Mouse (Mus musculus): Measurements from ENCODE around the gene Pes1. TPM values are rescaled to one million over a fixed set of nuclear protein-coding genes. Genes with fewer than 3 reads are reported as not detected.
"Not testable (repeated sequence)": the region's sequence is repeated elsewhere in the genome, so short reads cannot be mapped to it uniquely, and the experiment has no call there.

Pes1 gene
- polyA plus RNA-seq, 1 experiment from 2014 or later, result 52.4 TPM

GRCm38 (mm10) chr11:3955371-3955770, 8.4 kb upstream of the Pes1 start:
- not testable (repeated sequence) for H3K27me3 ChIP-seq (replicated peaks; ENCODE audit: control insufficient read depth, insufficient read depth, low read length); H3K4me3 ChIP-seq (ENCODE audit: low read length); H3K4me1 ChIP-seq (ENCODE audit: control insufficient read depth, insufficient read depth, low read depth, low read length); H3K27ac ChIP-seq (ENCODE audit: low read depth, low read length); H3K9me3 ChIP-seq (ENCODE audit: control insufficient read depth, low read length); H3K4me2 ChIP-seq (ENCODE audit: low read length); H3K36me3 ChIP-seq (ENCODE audit: control insufficient read depth, insufficient read depth, low read length); H3K9ac ChIP-seq (ENCODE audit: low read depth, low read length); ATAC-seq
- 86% methylated on average over 4 of the region's 4 CpGs for WGBS

- no peak overlapping the region for H3K4me3 ChIP-seq (ENCODE audit: low read length)
Measured at GRCm38 (mm10) chr11:3960901-3961300, 2.9 kb upstream of the Pes1 start.

GRCm38 (mm10) chr11:3961761-3962160, 2.0 kb upstream of the Pes1 start:
- H3K36me3 ChIP-seq (ENCODE audit: control insufficient read depth, insufficient read depth, low read length), result no peaks in the 10 kb centered on the region
- 76% methylated on average over 3 of the region's 3 CpGs for WGBS
- H3K4me3 ChIP-seq (ENCODE audit: low read length), result no peak overlapping the region
- H3K9ac ChIP-seq (ENCODE audit: low read depth, low read length), result no peak overlapping the region
- H3K4me1 ChIP-seq (ENCODE audit: control insufficient read depth, insufficient read depth, low read depth, low read length), result peaks cover 19% of the 10 kb centered on the region
- no peak overlapping the region for H3K27ac ChIP-seq (ENCODE audit: low read depth, low read length)
- no peaks in the 10 kb centered on the region for H3K27me3 ChIP-seq (replicated peaks; ENCODE audit: control insufficient read depth, insufficient read depth, low read length)
- H3K9me3 ChIP-seq (ENCODE audit: control insufficient read depth, low read length), result no peaks in the 10 kb centered on the region
- H3K4me2 ChIP-seq (ENCODE audit: low read length), result no peak overlapping the region
- no peak for ATAC-seq

More at GRCm38 (mm10) chr11:3960901-3961300, 2.9 kb upstream of the Pes1 start:
- H3K4me1 ChIP-seq (ENCODE audit: control insufficient read depth, insufficient read depth, low read depth, low read length), result peaks cover 18% of the 10 kb centered on the region
- no peak overlapping the region for H3K27ac ChIP-seq (ENCODE audit: low read depth, low read length)
- no peak overlapping the region for H3K9ac ChIP-seq (ENCODE audit: low read depth, low read length)
- WGBS, result 57% methylated on average over 2 of the region's 2 CpGs
- H3K27me3 ChIP-seq (replicated peaks; ENCODE audit: control insufficient read depth, insufficient read depth, low read length), result no peaks in the 10 kb centered on the region
- H3K4me2 ChIP-seq (ENCODE audit: low read length), result no peak overlapping the region
- no peak for ATAC-seq
- no peaks in the 10 kb centered on the region for H3K9me3 ChIP-seq (ENCODE audit: control insufficient read depth, low read length)
- H3K36me3 ChIP-seq (ENCODE audit: control insufficient read depth, insufficient read depth, low read length), result no peaks in the 10 kb centered on the region

GRCm38 (mm10) chr11:3963155-3963554, 620 bp upstream of the Pes1 start:
- Histone ChIP-seq H3K36me3 (ENCODE audit: control insufficient read depth, insufficient read depth, low read length) (peaks cover 2% of the 10 kb centered on the region), H3K27me3 (replicated peaks; ENCODE audit: control insufficient read depth, insufficient read depth, low read length) (no peaks in the 10 kb centered on the region), H3K4me3 (ENCODE audit: low read length) (peak overlapping the region; percentile 83), H3K4me1 (ENCODE audit: control insufficient read depth, insufficient read depth, low read depth, low read length) (peaks cover 19% of the 10 kb centered on the region), H3K9ac (ENCODE audit: low read depth, low read length) (peak overlapping the region; percentile 83; the same call in 1 of the 2 replicates), H3K4me2 (ENCODE audit: low read length) (peak overlapping the region; percentile 63), H3K27ac (ENCODE audit: low read depth, low read length) (peak overlapping the region; percentile 36), H3K9me3 (ENCODE audit: control insufficient read depth, low read length) (no peaks in the 10 kb centered on the region)
- peak; percentile 40 for ATAC-seq
- 74% methylated on average over 10 of the region's 10 CpGs for WGBS

GRCm38 (mm10) chr11:3964416-3965172, 819 bp downstream of the Pes1 start:
- WGBS, result 17% methylated on average over 11 of the region's 11 CpGs
- H3K4me2 ChIP-seq (ENCODE audit: low read length), result peak overlapping the region; percentile 63
- H3K27ac ChIP-seq (ENCODE audit: low read depth, low read length), result no peak overlapping the region

GRCm38 (mm10) chr11:3969837-3970236, 6.1 kb downstream of the Pes1 start:
- Histone ChIP-seq H3K27ac (ENCODE audit: low read depth, low read length) (no peak overlapping the region), H3K9me3 (ENCODE audit: control insufficient read depth, low read length) (no peaks in the 10 kb centered on the region), H3K9ac (ENCODE audit: low read depth, low read length) (no peak overlapping the region), H3K4me3 (ENCODE audit: low read length) (no peak overlapping the region), H3K36me3 (ENCODE audit: control insufficient read depth, insufficient read depth, low read length) (peaks cover 44% of the 10 kb centered on the region), H3K27me3 (replicated peaks; ENCODE audit: control insufficient read depth, insufficient read depth, low read length) (no peaks in the 10 kb centered on the region), H3K4me1 (ENCODE audit: control insufficient read depth, insufficient read depth, low read depth, low read length) (peaks cover 10% of the 10 kb centered on the region), H3K4me2 (ENCODE audit: low read length) (no peak overlapping the region)
- no peak for ATAC-seq
- WGBS, result 85% methylated on average over 3 of the region's 3 CpGs

More at GRCm38 (mm10) chr11:3964416-3965172, 819 bp downstream of the Pes1 start:
- Histone ChIP-seq H3K36me3 (ENCODE audit: control insufficient read depth, insufficient read depth, low read length) (peaks cover 5% of the 10 kb centered on the region), H3K4me3 (ENCODE audit: low read length) (peak overlapping the region; percentile 83), H3K27me3 (replicated peaks; ENCODE audit: control insufficient read depth, insufficient read depth, low read length) (no peaks in the 10 kb centered on the region), H3K9me3 (ENCODE audit: control insufficient read depth, low read length) (no peaks in the 10 kb centered on the region), H3K4me1 (ENCODE audit: control insufficient read depth, insufficient read depth, low read depth, low read length) (peaks cover 19% of the 10 kb centered on the region), H3K9ac (ENCODE audit: low read depth, low read length) (peak overlapping the region; percentile 83)
- no peak for ATAC-seq

GRCm38 (mm10) chr11:3970361-3970760, 6.6 kb downstream of the Pes1 start:
- Histone ChIP-seq H3K36me3 (ENCODE audit: control insufficient read depth, insufficient read depth, low read length) (peaks cover 47% of the 10 kb centered on the region), H3K4me3 (ENCODE audit: low read length) (no peak overlapping the region), H3K9me3 (ENCODE audit: control insufficient read depth, low read length) (no peaks in the 10 kb centered on the region), H3K9ac (ENCODE audit: low read depth, low read length) (no peak overlapping the region), H3K4me2 (ENCODE audit: low read length) (no peak overlapping the region), H3K27ac (ENCODE audit: low read depth, low read length) (no peak overlapping the region), H3K27me3 (replicated peaks; ENCODE audit: control insufficient read depth, insufficient read depth, low read length) (no peaks in the 10 kb centered on the region), H3K4me1 (ENCODE audit: control insufficient read depth, insufficient read depth, low read depth, low read length) (peaks cover 5% of the 10 kb centered on the region)
- WGBS, result over 99% methylated on average over 7 of the region's 7 CpGs
- ATAC-seq, result no peak

- Histone ChIP-seq H3K36me3 (ENCODE audit: control insufficient read depth, insufficient read depth, low read length) (peaks cover 65% of the 10 kb centered on the region), H3K4me2 (ENCODE audit: low read length) (no peak overlapping the region), H3K9ac (ENCODE audit: low read depth, low read length) (no peak overlapping the region), H3K27ac (ENCODE audit: low read depth, low read length) (no peak overlapping the region), H3K4me3 (ENCODE audit: low read length) (no peak overlapping the region), H3K4me1 (ENCODE audit: control insufficient read depth, insufficient read depth, low read depth, low read length) (no peaks in the 10 kb centered on the region), H3K9me3 (ENCODE audit: control insufficient read depth, low read length) (no peaks in the 10 kb centered on the region), H3K27me3 (replicated peaks; ENCODE audit: control insufficient read depth, insufficient read depth, low read length) (no peaks in the 10 kb centered on the region)
- WGBS, result 97% methylated on average over 7 of the region's 7 CpGs
- ATAC-seq, result no peak
Measured at GRCm38 (mm10) chr11:3973081-3973480, 9.3 kb downstream of the Pes1 start.

- Histone ChIP-seq H3K27ac (ENCODE audit: low read depth, low read length) (no peak overlapping the region), H3K36me3 (ENCODE audit: control insufficient read depth, insufficient read depth, low read length) (peaks cover 72% of the 10 kb centered on the region), H3K9me3 (ENCODE audit: control insufficient read depth, low read length) (no peaks in the 10 kb centered on the region), H3K9ac (ENCODE audit: low read depth, low read length) (no peak overlapping the region), H3K4me1 (ENCODE audit: control insufficient read depth, insufficient read depth, low read depth, low read length) (no peaks in the 10 kb centered on the region), H3K4me3 (ENCODE audit: low read length) (no peak overlapping the region), H3K4me2 (ENCODE audit: low read length) (no peak overlapping the region), H3K27me3 (replicated peaks; ENCODE audit: control insufficient read depth, insufficient read depth, low read length) (no peaks in the 10 kb centered on the region)
- 57% methylated on average over 3 of the region's 3 CpGs for WGBS
- ATAC-seq, result no peak
Measured at GRCm38 (mm10) chr11:3974311-3974710, 10.5 kb downstream of the Pes1 start.

Measured in hindbrain, embryonic 16.5 days (tissue).